Mouse (Mus musculus): ENCODE results near the gene Mrfap1.

Gene Mrfap1

GRCm38 (mm10) chr5:36796296-36797014 lies at the start of gene Mrfap1:
Mrfap1 (minus strand) TSS chr5:36796772.
- DNase-seq (ENCODE audit: low read depth): peak; percentile 97

GRCm38 (mm10) chr5:36844490-36844889 lies 47.9 kb upstream of the Mrfap1 start:
- DNase-seq (ENCODE audit: low read depth): no peak

DNA sequence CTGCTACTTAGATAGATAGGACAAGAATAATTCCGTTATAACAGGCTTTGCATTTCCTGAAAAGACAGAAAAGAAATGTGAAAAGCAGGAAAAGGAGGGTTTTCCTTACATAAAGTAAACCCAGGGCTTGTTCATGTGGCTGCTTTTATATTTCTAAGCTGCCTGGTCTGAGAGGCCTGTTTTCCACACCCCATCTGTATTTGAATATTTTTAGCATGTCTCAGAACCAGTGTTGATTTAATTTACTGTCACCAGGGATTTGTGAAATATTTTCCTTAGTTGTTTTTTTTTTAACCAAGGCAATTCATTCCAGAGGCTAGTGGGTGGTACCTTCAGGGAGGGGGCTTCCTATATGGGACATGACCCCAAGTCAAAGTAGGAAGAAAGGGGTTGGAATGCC lies 45.1 kb upstream of the Mrfap1 start:
- DNase-seq (ENCODE audit: low read depth): no peak

DNA sequence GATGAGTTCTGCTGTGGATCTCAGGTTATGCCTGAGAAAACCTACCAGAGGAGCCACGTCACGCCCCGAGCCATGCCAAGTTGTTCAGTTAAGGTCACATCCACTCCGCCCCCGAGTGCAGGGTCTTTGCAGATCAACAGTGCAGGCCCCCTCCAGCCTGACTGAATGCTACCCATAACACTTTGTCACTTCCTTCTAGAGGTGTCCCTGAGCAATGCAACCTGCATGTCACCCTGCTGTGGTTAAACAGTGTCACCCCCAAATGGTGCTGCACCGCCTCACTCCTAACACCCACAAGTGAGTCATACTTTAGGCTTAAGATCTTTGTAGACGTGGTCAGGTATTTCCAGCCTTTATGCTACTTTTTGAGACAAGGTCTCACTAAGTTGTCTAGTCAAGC lies 43.5 kb upstream of the Mrfap1 start:
- DNase-seq (ENCODE audit: low read depth): no peak

DNA sequence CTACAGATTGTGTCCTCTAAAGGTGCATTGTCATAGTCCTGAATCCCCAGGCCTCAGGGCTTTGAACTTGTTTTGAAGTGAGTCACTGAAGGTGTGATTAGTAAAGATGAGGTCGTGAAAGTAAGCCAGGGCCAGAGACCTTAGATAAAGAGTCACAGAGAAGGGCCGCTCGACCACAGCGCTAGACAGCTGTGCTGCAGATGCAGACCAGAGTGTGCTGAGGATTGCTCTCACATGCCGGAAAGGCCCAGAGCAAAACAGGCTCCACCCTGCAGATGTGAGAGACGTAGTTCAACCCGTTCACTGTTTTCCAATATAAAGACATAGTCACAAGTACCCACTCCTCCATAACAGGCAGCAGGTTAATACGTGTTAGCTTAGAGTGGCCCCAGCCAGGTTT lies 43.0 kb upstream of the Mrfap1 start:
- no peak for DNase-seq (ENCODE audit: low read depth)

- no peak for DNase-seq (ENCODE audit: low read depth)
Measured at GRCm38 (mm10) chr5:36839032-36839431, 42.5 kb upstream of the Mrfap1 start.

- DNase-seq (ENCODE audit: low read depth): peak; percentile 82
Measured at GRCm38 (mm10) chr5:36835933-36836332, 39.4 kb upstream of the Mrfap1 start.

GRCm38 (mm10) chr5:36831272-36831671 lies 34.7 kb upstream of the Mrfap1 start:
- peak; percentile 23 for DNase-seq (ENCODE audit: low read depth)

GRCm38 (mm10) chr5:36829913-36830879 lies 33.6 kb upstream of the Mrfap1 start, which contains the start of gene Man2b2:
Man2b2 (minus strand) TSS chr5:36830653.
- DNase-seq (ENCODE audit: low read depth): peak; percentile 93

GRCm38 (mm10) chr5:36829098-36829497 lies 32.5 kb upstream of the Mrfap1 start:
- no peak for DNase-seq (ENCODE audit: low read depth)

DNA sequence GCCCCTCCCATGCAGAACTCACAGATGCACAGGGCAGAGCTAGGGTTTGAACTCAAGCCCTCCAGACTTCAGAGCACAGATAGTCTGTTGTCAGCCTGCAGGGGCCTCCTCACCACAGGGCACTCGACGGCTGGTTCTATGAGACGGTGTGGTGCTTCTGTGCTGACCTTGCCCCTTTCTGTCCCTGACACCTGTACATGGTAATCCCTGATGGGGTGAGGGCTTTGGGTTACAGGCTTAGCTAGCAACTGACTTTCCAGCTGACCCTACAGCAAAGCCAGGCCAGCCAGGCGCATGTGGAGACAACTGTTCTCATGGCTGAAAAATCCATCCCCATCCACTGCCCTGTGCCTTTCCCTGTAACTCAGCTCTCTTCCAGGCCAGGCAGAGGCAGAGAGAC lies 26.3 kb upstream of the Mrfap1 start:
- DNase-seq (ENCODE audit: low read depth): no peak

DNA sequence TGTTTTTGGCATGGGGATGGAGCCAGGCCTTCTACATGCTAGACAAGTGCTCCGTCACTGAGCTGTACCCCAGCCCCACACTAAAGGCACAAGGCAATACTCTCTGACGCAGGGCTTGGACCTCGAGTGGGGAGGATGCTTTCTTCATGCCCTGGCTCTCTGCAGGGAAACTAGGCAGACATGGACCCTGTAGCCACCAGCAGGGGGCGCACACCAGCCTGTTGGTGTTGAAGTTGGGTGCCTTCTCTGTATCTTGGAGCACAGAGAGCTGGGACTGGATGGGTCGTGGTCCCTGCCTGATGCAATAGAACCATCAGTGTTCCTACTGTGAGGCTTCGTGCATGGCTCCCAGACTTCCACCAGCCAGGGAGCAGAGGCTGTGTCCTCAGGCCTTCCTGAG lies 23.6 kb upstream of the Mrfap1 start:
- peak; percentile 74 for DNase-seq (ENCODE audit: low read depth)

GRCm38 (mm10) chr5:36819742-36820141 lies 23.2 kb upstream of the Mrfap1 start:
- DNase-seq (ENCODE audit: low read depth): no peak

DNA sequence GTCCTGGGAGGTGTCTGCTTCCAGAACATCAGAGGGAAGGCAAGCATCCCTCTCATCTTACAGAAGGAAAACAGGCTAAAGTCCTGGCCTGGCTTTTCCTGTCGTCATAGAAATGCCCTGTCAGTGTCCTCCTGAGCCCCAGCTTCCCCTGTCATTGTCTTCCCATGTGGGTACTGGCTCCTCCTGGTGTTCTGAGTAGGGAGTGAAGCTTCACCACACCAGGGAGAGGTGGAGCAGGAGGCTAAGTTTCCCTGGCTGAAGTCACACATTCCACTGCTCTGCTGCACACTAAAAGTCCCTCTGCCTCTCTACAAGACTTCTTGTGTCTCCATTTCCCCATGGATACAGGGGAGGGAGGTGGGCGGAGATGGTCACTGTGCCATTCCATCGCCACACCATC lies 21.2 kb upstream of the Mrfap1 start:
- no peak for DNase-seq (ENCODE audit: low read depth)

- no peak for DNase-seq (ENCODE audit: low read depth)
Measured at GRCm38 (mm10) chr5:36814554-36814953, 18.0 kb upstream of the Mrfap1 start.

DNA sequence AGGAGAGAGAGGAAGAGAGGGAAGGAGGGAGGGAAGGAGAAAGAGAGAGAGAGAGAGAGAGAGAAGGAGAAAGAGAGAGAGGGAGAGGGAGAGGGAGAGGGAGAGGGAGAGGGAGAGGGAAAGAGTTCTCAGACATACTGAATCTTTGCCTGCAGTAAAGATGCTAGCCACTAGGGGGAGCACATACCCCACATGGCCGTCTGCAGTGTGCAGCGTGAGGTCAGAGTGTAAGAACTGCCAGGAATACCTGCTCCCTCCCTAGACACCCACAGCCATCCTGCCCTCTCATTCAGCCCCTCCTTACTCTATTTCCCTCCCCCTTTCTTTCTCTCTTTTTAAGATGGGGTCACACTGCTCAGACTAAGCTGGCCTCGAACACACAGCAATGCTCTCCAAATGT lies 14.8 kb upstream of the Mrfap1 start:
- DNase-seq (ENCODE audit: low read depth): peak; percentile 76

DNA sequence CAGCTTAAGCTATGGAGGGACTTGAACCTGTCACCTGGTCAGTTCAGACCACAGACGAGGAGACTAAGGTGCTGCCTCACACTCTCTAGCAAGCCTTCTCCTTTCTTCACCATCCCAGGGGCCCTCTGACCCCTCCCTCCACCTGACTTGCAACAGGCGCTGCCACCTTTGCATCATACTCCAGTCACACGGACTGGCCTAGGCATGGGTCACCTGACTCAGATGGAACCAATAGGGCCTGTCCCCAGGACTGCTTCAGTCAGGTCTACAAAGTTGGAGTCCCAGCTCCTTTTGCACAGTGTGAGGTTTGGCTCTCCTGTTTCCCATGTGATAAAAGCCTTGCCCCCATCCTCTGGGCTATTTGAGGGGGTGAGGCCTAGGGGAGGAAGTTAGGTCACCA lies 14.1 kb upstream of the Mrfap1 start:
- no peak for DNase-seq (ENCODE audit: low read depth)

DNA sequence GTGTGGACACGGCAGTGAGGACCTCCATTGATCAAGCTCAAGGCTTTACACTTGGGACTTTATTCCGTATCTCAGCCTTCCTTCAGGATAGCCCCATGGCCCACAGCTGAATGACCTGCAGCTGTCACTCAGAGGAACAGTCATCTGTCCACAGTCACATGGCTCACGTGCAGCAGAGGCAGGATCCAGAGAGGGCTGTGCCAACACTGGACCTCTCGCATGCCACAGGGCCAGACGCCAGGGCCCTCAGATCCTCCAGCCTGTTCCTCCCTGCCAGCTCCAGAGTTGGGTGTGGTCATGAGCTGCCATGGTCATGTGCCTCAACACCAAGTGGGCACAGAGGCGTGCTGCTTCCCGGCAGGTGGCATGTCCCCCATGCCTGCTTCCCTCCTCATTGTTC lies 12.6 kb upstream of the Mrfap1 start:
- DNase-seq (ENCODE audit: low read depth): no peak

DNA sequence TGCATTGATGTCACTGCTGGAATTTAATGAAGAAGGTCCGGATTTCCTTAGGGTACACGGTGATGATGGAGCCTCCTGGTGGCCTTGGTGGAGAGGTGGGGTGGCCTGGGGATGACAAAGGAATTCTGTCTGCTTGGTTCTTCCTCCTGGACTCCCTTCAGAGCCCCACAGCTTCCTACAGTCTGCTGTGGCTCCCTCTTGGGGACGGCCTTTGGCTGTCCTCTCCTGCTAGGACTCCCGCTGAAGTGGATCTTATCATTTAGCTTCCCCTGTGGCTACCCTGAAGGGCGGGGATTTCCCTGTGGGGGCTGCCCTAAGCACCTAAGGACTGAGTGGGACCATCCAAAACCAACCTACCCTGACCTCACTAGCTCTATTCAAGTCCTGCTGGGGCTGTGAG lies 10.5 kb upstream of the Mrfap1 start:
- DNase-seq (ENCODE audit: low read depth): no peak

DNA sequence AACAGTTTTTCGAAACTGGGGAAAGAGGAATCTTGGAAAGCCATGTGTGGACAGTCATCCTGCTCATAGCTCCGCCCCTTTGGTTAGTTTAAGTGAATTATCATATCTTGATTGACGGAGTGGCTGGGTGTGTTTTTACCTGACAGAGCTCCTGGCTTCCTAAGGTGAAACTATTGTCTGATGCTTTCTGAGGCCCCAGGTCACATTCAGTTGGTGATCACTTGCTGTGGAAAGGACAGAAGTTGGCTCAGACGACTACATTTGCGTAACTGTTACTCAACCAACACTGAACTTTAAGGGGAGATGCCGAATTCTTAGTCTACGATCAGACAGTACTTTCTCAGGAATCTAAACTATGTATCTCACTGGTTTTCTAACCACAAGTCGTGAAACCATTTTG lies 719 bp upstream of the Mrfap1 start:
- DNase-seq (ENCODE audit: low read depth): no peak

DNA sequence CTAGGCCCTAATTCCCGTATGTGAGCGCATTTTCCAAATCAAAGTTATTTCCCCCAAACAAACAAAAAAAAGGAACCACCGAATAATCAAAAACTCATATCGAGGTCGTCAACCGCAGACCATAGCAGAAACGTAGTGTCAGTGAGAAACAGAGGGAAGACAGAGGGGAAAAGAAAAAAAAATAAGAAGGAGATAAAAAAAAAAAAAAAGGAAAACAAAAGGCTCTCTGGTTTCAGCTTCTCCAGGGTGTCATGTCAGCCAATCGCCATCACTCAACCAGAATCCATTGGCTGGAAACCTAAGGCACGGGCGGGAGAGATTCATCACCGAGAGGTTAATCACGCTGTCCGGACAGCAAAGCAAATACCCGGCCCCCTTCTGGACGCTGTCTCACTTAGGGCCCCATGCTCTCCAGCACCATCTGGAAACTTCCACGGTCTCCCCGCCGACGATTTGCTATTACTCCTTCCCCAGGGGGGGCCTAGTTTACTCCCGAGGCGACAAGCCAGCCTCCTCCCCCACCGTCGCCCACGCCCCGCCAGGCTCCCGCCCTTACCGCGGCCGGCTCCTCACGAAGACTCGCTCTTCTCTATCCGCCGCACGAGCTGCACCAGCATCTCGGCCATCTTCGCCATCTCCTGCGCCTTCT lies 801 bp downstream of the Mrfap1 start:
- DNase-seq (ENCODE audit: low read depth): peak; percentile 75

DNA sequence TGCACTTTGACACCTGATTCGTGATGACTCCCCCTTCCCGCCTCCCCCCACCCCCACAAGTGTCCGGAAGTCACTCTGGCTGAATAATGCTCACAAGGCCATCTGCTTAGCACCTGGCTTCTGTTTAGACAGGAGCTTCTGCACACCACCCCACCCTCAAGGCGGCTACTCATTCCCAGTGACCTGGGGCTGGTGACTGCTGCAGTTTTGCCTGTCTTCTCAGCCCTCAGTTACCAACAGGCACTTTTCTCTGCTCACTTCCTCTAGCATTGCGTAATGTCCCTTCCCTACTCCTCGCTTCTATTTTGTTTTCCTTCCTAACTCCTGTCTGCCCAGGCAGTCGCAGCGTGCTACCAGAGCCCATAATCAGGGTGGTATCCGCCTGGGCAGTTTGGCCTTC lies 4.7 kb downstream of the Mrfap1 start:
- DNase-seq (ENCODE audit: low read depth): no peak

GRCm38 (mm10) chr5:36786052-36786451 lies 10.5 kb downstream of the Mrfap1 start:
- no peak for DNase-seq (ENCODE audit: low read depth)

Measured in induced T-regulatory cell, adult 2 months (primary cell).